Mouse (Mus musculus): Measurements from ENCODE around the gene H2-Eb1.

DNA sequence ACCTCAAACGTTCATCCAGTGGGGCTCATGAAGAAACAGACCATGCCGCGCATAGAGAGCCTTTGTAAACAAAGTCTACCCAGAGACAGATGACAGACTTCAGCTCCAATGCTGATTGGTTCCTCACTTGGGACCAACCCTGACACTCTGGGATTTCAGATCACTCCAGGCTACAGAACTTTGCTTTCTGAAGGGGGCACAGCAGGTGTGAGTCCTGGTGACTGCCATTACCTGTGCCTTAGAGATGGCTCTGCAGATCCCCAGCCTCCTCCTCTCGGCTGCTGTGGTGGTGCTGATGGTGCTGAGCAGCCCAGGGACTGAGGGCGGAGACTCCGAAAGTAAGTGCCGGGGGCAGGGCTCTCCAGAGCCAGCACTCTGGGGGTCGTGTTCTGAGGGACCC lies 42.6 kb upstream of the H2-Eb1 start:
- TF ChIP-seq CTCF (IDR thresholded peaks at IDR 0.05; ENCODE audit: extremely low read depth, insufficient read length, insufficient replicate concordance, low read depth, low read length) (no peak), POLR2A (IDR thresholded peaks at IDR 0.05; ENCODE audit: low read depth, low read length) (peak; percentile 85; the same call in 1 of the 2 replicates)
